Mouse (Mus musculus) spleen, embryonic (tissue): Measurements from ENCODE around the gene Igfbpl1.

ENCODE experiments used
- CTCF ChIA-PET: fragments of 350-600 bp; sonication (Branson Sonifier 250); formaldehyde crosslinking; loops from one replicate; lab custom pipeline; 2022; lab: Charles Lee

Gene Igfbpl1

DNA sequence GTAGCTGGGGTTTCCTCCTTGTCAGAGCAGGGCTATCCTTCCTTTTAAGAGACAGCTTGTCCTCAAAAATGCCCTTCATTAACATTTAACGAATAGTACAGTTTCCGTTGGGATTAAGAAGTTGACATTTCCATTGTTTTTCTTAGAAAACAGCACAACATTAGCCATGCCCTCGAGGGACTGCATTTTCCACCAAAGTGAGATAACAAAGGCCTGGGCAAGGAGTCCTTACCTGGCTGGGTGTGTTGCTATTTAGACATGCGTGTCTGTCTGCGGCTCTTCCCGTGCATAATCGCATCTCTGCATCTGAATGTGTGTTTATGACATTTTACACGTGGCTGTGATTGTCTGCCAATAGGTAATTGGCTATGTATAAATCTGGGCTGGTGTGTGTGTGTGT lies 55.5 kb downstream of the Igfbpl1 start:
- CTCF ChIA-PET, result no interaction called here

DNA sequence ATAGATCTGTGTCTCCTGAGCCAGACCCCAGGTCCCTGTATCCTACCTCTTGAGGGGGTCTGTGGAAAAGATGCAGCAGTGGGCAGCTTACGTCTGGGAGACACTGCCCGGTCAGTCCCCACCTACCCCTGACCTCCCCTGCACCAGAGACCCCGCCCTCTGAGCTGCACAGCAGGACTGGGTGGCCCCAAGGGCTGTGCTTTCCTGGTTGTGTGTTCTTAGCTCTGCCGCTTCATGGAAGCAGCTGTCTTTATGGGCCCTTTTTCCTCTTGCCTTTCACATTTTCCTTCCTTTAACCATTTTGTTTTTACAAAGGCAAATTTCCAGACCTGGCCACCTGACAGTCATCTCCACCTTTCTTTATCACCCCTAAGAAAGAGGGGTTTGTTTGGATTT lies 56.1 kb downstream of the Igfbpl1 start:
- CTCF ChIA-PET, result no interaction called here

DNA sequence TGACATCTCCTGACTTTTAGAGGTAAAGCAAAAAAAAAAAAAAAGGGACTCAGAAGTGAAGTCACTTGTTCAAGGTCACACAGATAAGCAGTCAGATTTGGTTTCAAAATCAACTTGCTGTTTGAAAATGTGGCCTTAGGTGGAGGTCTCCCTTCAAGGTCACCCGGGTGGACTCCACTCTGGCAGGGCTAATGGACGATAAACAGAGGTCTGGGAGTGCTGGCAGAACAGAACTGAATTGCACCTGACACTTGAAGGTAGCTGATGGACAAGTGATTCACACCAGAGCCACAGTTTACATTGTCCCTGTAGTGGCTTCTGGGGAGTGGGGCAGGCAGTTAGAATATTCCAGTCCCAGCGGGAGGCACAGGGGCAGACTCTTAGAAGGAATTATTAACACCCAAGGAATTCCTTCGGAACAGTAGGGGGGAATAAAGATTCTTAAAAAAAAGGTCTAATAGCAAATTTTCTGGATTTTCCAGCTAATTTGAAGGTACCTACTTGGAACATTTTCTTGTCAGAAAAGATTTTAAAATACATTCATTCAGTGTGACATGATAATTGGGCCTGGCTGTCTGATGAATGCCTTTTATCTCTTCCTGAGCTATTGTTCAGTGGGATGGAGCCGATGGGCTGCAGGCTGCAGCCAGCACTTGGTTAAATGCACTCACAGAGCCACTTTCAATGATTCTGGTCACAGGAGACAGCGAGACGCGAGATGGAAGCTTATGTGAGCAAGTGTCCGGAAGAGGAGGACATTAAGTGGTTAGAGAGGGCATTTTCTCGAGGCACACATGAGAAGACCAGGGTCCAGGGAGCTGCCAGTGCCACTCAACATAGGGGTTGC lies 56.7 kb downstream of the Igfbpl1 start:
- CTCF ChIA-PET, result no interaction called here

DNA sequence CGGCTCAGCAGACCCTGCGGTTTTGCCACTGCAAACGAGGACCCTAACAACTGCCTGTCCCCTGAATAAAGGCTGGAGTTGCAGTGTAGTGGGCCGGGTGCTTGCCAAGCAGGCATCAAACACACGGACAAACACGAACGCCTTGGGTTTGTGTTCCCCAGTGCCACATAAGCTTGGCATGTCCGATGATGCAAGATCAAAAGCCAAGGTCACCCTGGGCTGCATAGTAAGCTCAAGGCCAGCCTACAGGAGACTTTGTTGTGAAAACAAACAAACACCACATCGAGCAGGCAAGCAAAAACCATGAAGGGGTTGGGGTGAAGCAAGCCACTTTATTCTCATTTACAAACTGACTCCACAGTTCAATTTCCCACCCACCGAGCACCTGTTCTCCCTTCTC lies 57.6 kb downstream of the Igfbpl1 start:
- CTCF ChIA-PET, result no interaction called here

DNA sequence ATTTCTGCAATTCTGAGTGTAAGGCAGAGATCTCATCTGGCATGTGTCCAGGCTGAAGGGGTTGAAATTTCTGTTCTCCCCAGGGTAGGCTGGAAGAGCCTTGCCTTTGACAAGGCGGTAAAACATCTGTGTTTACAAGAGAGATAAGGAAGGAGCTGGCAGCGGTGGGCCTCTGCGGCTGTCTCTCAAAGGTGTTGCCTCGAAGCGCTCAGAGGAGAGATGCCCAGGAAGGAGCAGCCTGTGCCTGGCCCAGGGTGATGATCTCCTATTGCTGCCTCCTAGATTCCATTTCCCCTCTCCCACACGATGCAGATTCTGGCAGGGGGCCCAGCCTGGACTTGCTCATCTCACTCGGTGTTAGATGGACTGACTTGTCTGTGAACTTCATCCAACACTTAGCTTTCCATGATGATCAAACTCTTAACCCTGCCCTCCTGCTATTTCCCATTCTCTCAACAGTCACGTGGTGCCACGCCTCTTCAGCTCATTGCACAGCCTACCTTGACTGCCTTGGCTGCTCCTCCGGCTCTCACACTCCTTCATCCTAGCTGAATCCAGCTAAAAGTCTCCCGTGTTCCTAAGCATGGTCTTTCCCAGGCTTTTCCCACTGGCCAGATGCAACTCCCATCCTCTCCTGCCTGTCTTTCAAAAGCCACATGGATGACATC lies 58.7 kb downstream of the Igfbpl1 start:
- CTCF ChIA-PET, result no interaction called here

DNA sequence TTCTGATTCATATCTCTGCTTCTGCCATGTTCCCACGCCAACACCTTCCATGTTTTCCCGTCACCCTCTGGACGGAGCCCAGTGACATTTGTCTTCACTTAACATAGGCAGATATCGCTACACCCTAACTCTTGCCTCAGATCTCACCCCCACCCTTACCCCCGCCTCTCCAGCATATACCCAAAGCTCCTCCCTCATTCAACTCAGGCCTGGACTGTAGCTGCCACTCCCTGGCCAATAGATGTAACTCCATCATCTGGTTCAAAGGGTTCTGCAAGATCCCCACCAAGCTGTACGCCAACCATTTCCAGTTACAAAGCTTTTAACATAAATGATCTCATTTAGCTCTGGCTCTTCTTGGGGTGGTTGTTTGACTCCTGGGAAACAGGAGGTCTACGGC lies 59.9 kb downstream of the Igfbpl1 start:
- CTCF ChIA-PET, result no interaction called here

DNA sequence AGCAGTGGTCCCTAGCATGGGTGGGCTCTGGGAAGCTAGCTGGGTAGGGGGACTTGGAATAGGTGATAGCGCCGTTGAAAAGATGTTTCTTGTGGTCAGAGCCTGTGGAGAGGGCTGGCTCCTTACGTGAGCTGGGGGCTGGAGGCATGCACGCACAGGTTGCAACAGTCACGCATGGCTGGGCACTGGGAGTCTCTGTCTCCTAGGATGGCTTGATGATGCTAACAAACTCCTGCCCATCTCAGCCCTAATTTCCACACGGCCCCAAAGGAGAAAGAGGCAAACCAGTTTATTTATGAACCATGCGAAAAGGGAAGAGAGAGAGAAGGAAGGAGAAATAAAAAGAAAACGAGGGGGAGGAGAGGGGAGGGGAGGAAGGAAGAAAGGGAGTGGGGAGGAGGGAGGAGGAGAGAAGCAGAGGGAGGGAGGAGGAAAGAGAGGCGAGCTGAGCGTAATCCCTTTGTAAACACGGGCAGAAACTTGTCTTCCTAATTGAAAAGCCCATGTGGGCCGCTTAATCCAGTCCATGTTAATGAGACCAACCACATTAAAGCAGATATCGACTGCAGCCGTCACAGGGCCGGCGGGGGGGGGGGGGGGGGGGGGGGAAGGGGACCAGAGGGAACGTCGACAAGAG lies 61.0 kb downstream of the Igfbpl1 start:
- CTCF ChIA-PET, result no interaction called here

DNA sequence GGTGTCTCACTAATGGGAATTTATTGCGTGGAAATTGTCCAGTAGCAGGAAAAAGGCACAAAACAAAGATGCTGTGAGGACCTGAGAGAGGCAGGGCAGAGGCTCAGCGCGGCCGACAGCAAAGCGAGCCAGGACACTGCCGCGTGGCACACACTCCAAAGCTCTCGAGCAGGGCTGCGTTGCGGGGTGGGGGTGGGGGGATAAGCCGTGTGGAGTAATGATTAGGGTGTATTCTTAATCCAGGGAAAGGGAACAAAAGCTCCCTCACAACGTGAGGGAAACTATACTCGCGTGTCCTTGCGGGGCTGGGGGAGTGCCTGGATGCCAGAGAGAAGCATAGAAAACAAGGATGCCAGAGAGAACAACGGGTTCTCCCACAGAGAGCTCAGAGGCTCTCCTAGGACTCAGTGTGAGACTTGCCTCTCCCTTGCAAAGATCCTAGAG lies 61.6 kb downstream of the Igfbpl1 start:
- CTCF ChIA-PET, result no interaction called here

DNA sequence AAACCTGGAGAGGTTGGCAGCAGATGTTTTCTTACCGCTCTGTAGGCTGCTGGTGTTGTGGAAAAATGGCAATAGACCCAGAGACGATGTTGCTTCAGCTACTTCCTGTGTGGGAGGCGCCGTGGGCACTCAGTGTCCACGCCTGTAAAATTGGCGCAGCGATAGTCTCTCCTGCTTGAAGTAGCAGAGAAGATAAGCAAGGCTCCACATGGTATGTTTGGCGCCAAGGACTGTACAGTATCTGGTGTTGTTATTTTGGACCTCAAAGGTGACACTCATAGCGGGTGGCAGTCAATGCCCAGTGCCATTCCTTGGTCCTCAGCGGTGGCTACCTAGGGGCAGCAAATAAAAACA lies 62.6 kb downstream of the Igfbpl1 start:
- CTCF ChIA-PET, result no interaction called here

DNA sequence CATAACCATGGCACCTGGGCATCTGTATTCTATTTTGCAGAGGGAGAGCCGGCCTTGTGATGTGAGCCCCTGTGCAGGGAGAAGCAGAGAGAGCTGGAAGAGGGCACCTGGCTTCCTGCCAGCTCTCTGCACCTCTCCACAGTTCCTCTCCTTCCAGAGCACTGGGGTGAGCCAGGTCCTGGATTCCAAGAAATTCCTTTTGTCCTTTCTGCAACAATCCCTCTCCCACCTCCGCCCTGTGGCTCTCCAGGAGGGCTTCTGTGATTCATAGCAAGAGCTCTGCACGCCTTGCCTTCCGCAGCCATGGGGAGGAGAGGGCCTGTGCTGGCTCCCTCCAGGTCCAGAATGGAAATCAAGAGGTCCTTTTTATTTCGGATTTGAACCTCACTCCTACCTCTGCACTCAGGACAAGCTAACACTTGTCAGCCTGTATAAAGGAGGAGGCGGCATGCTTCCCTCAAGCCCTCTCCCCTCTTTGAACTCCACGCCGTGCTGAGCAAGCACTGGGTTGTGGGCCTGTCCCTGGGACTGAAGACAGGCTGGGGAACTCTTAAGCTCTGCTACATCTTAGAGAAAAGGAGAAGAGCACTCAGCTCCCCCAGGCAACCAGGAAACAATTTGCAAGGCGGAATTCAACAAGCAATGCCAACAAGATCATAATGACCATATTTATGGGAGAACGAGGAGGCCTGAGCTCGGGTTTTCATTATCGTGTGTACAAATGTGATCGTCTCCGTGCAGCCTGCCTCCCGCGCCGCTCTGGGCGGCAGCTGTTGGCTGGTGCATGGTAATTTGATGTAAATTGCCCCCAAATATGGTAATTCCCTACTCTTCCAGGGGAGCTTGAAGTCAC lies 63.2 kb downstream of the Igfbpl1 start:
- CTCF ChIA-PET, result no interaction called here

DNA sequence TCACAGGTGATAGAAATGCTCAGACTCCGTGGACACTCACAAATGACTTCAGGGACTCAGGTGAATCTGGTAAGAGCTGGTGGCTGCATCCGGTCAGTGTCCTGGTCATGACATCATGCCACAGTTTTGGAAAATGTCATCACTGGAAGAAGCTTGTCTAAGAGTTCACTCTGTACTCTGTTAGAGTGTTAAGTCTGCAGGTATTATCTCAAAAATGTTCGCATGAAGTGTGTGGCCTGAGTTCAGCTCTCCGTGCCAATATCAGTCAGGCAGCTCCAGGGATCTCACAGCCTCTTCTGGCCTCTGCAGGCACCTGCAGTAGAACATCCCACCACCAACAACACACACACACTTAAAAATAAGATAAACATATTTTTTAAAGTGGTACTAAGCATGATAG lies 64.1 kb downstream of the Igfbpl1 start:
- CTCF ChIA-PET, result no interaction called here
